Mouse (Mus musculus): ENCODE results near the gene Gm960. TPM values are rescaled to one million over a fixed set of nuclear protein-coding genes. Genes with fewer than 3 reads are reported as not detected.

The Gm960 gene
- total and polyA plus RNA-seq, 2 experiments from 2014 or later: 1.6 TPM; not detected in 1

- no peak overlapping the region for H3K4me2 ChIP-seq (ENCODE audit: low read depth, low read length)
- no peak overlapping the region for H3K27ac ChIP-seq (ENCODE audit: low read depth)
- H3K4me1 ChIP-seq (ENCODE audit: control insufficient read depth, insufficient read depth): 0 out of 2 replicates have a peak, but pooled peaks cover 5% of the 10 kb centered on the region
- H3K9ac ChIP-seq (replicated peaks; ENCODE audit: low read depth, low read length): no peak overlapping the region
- WGBS: 65% methylated on average over 8 of the region's 8 CpGs
- H3K36me3 ChIP-seq (replicated peaks; ENCODE audit: control insufficient read depth, insufficient read depth, low read length): no peaks in the 10 kb centered on the region
- H3K9me3 ChIP-seq (replicated peaks; ENCODE audit: control insufficient read depth, low read length): no peaks in the 10 kb centered on the region
- TF ChIP-seq EP300 (IDR thresholded peaks at IDR 0.05; ENCODE audit: low read depth) (no peak), CTCF (IDR thresholded peaks at IDR 0.05; ENCODE audit: low read depth) (no peak)
- DNase-seq (ENCODE audit: low spot score) (no peak), ATAC-seq (ENCODE audit: insufficient read depth, low read depth) (no peak)
- H3K27me3 ChIP-seq (ENCODE audit: control insufficient read depth, insufficient read depth, low read length): peaks cover 48% of the 10 kb centered on the region
- H3K4me3 ChIP-seq (ENCODE audit: low read depth, low read length): no peak overlapping the region
Observed at GRCm38 (mm10) chr19:4700656-4701055, 2.2 kb upstream of the Gm960 start.

GRCm38 (mm10) chr19:4699821-4700220, 1.4 kb upstream of the Gm960 start:
- WGBS: 70% methylated on average over 5 of the region's 5 CpGs
- Histone ChIP-seq H3K9ac (replicated peaks; ENCODE audit: low read depth, low read length) (no peak overlapping the region), H3K4me3 (ENCODE audit: low read depth, low read length) (no peak overlapping the region), H3K9me3 (replicated peaks; ENCODE audit: control insufficient read depth, low read length) (no peaks in the 10 kb centered on the region), H3K4me2 (ENCODE audit: low read depth, low read length) (no peak overlapping the region), H3K4me1 (ENCODE audit: control insufficient read depth, insufficient read depth) (0 out of 2 replicates have a peak, but pooled peaks cover 5% of the 10 kb centered on the region), H3K27me3 (ENCODE audit: control insufficient read depth, insufficient read depth, low read length) (peaks cover 48% of the 10 kb centered on the region), H3K36me3 (replicated peaks; ENCODE audit: control insufficient read depth, insufficient read depth, low read length) (no peaks in the 10 kb centered on the region), H3K27ac (ENCODE audit: low read depth) (no peak overlapping the region)
- ATAC-seq (ENCODE audit: insufficient read depth, low read depth) (no peak), DNase-seq (ENCODE audit: low spot score) (no peak)
- no peak for TF ChIP-seq CTCF (IDR thresholded peaks at IDR 0.05; ENCODE audit: low read depth)
- no peak for TF ChIP-seq EP300 (IDR thresholded peaks at IDR 0.05; ENCODE audit: low read depth)

GRCm38 (mm10) chr19:4698856-4699255, 388 bp upstream of the Gm960 start:
- no peak overlapping the region for H3K27ac ChIP-seq (ENCODE audit: low read depth)
- no peaks in the 10 kb centered on the region for H3K9me3 ChIP-seq (replicated peaks; ENCODE audit: control insufficient read depth, low read length)
- ATAC-seq (ENCODE audit: insufficient read depth, low read depth) (no peak), DNase-seq (ENCODE audit: low spot score) (no peak)
- H3K4me2 ChIP-seq (ENCODE audit: low read depth, low read length): 0 out of 2 replicates have a peak overlapping the region, but pooled peaks have one; percentile 91
- 35% methylated on average over 8 of the region's 8 CpGs for WGBS
- peaks cover 48% of the 10 kb centered on the region for H3K27me3 ChIP-seq (ENCODE audit: control insufficient read depth, insufficient read depth, low read length)
- peak overlapping the region; percentile 60 for H3K4me3 ChIP-seq (ENCODE audit: low read depth, low read length)
- no peak overlapping the region for H3K9ac ChIP-seq (replicated peaks; ENCODE audit: low read depth, low read length)
- 0 out of 2 replicates have a peak, but pooled peaks cover 5% of the 10 kb centered on the region for H3K4me1 ChIP-seq (ENCODE audit: control insufficient read depth, insufficient read depth)
- no peaks in the 10 kb centered on the region for H3K36me3 ChIP-seq (replicated peaks; ENCODE audit: control insufficient read depth, insufficient read depth, low read length)
- TF ChIP-seq CTCF (IDR thresholded peaks at IDR 0.05; ENCODE audit: low read depth) (no peak), EP300 (IDR thresholded peaks at IDR 0.05; ENCODE audit: low read depth) (no peak)

- Histone ChIP-seq H3K4me3 (ENCODE audit: low read depth, low read length) (peak overlapping the region; percentile 60; the same call in 1 of the 2 replicates), H3K9ac (replicated peaks; ENCODE audit: low read depth, low read length) (no peak overlapping the region), H3K4me1 (ENCODE audit: control insufficient read depth, insufficient read depth) (0 out of 2 replicates have a peak, but pooled peaks cover 5% of the 10 kb centered on the region), H3K27me3 (ENCODE audit: control insufficient read depth, insufficient read depth, low read length) (peaks cover 52% of the 10 kb centered on the region), H3K27ac (ENCODE audit: low read depth) (no peak overlapping the region), H3K9me3 (replicated peaks; ENCODE audit: control insufficient read depth, low read length) (no peaks in the 10 kb centered on the region), H3K4me2 (ENCODE audit: low read depth, low read length) (peak overlapping the region; percentile 91), H3K36me3 (replicated peaks; ENCODE audit: control insufficient read depth, insufficient read depth, low read length) (no peaks in the 10 kb centered on the region)
- ATAC-seq (ENCODE audit: insufficient read depth, low read depth): no peak
- no peak for DNase-seq (ENCODE audit: low spot score)
- TF ChIP-seq EP300 (IDR thresholded peaks at IDR 0.05; ENCODE audit: low read depth): no peak
- 74% methylated on average over 9 of the region's 9 CpGs for WGBS
Observed at GRCm38 (mm10) chr19:4697721-4698120, 747 bp downstream of the Gm960 start.

GRCm38 (mm10) chr19:4697121-4697520, 1.3 kb downstream of the Gm960 start:
- H3K36me3 ChIP-seq (replicated peaks; ENCODE audit: control insufficient read depth, insufficient read depth, low read length): no peaks in the 10 kb centered on the region
- no peak overlapping the region for H3K4me3 ChIP-seq (ENCODE audit: low read depth, low read length)
- DNase-seq (ENCODE audit: low spot score): no peak
- whole genome bisulfite sequencing: 79% methylated on average over 3 of the region's 3 CpGs
- TF ChIP-seq EP300 (IDR thresholded peaks at IDR 0.05; ENCODE audit: low read depth) (no peak), CTCF (IDR thresholded peaks at IDR 0.05; ENCODE audit: low read depth) (no peak)
- H3K4me2 ChIP-seq (ENCODE audit: low read depth, low read length): no peak overlapping the region
- no peak for ATAC-seq (ENCODE audit: insufficient read depth, low read depth)
- 0 out of 2 replicates have a peak, but pooled peaks cover 5% of the 10 kb centered on the region for H3K4me1 ChIP-seq (ENCODE audit: control insufficient read depth, insufficient read depth)
- H3K27ac ChIP-seq (ENCODE audit: low read depth): no peak overlapping the region
- no peaks in the 10 kb centered on the region for H3K9me3 ChIP-seq (replicated peaks; ENCODE audit: control insufficient read depth, low read length)
- H3K27me3 ChIP-seq (ENCODE audit: control insufficient read depth, insufficient read depth, low read length): peaks cover 50% of the 10 kb centered on the region
- no peak overlapping the region for H3K9ac ChIP-seq (replicated peaks; ENCODE audit: low read depth, low read length)

- Histone ChIP-seq H3K9ac (replicated peaks; ENCODE audit: low read depth, low read length) (no peak overlapping the region), H3K4me3 (ENCODE audit: low read depth, low read length) (no peak overlapping the region), H3K27me3 (ENCODE audit: control insufficient read depth, insufficient read depth, low read length) (peaks cover 33% of the 10 kb centered on the region), H3K36me3 (replicated peaks; ENCODE audit: control insufficient read depth, insufficient read depth, low read length) (no peaks in the 10 kb centered on the region), H3K9me3 (replicated peaks; ENCODE audit: control insufficient read depth, low read length) (no peaks in the 10 kb centered on the region), H3K27ac (ENCODE audit: low read depth) (no peak overlapping the region), H3K4me1 (ENCODE audit: control insufficient read depth, insufficient read depth) (0 out of 2 replicates have a peak, but pooled peaks cover 5% of the 10 kb centered on the region), H3K4me2 (ENCODE audit: low read depth, low read length) (no peak overlapping the region)
- DNase-seq (ENCODE audit: low spot score): no peak
- TF ChIP-seq EP300 (IDR thresholded peaks at IDR 0.05; ENCODE audit: low read depth) (no peak), CTCF (IDR thresholded peaks at IDR 0.05; ENCODE audit: low read depth) (no peak)
- ATAC-seq (ENCODE audit: insufficient read depth, low read depth): no peak
- WGBS: 53% methylated on average over 3 of the region's 3 CpGs
Observed at GRCm38 (mm10) chr19:4694346-4694745, 4.1 kb downstream of the Gm960 start.
